Comparison of ENCODE assay signal across 15 mouse cellular contexts in the genomic region with DNA sequence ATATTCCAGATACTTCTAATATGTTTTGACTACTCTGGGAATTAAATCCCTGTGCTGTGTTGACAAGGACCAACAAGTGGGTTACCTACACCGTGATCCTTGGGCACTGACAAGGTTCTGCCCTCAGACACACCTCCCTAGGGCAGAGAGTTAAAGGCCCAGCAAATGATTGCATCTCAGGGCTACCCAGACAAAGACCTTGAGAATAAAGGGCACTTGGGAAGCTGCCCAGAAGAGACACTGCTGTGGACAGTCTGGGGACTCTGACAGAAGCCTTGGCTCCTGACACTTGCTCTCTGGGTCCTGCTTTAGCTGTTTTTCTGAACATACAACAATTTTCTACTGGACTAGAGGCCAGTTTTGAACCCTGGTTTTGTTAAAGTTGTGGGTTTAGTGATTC. TPM values are rescaled to one million over a fixed set of nuclear protein-coding genes. Genes with fewer than 3 reads are reported as not detected.
DNase-seq lines count a peak whose midpoint lies in the region; ATAC-seq lines count a peak whose summit lies in the region.
"Had no signal": no experiment of that assay in that cellular context is flagged by ENCODE, and none has a peak within 500 bp of the region (broad histone marks: within the 10 kb centered on the region; RNA-seq: fewer than 3 reads in every experiment).

No protein-coding gene starts in this region.

- H3K27me3 ChIP-seq in kidney, embryonic 15.5 days = no peaks in the 10 kb centered on the region
- H3K27me3 ChIP-seq: midbrain, embryonic 13.5 days had no signal

- WGBS in kidney, embryonic 15.5 days = 10% methylated on average over 1 of the region's 1 CpGs

- H3K4me3 ChIP-seq in kidney, embryonic 15.5 days (replicated peaks) = no peak overlapping the region
- H3K4me3 ChIP-seq: midbrain, embryonic 13.5 days had no signal

- DNase-seq in spleen, postnatal 4 days (ENCODE audit: low spot score in 2 of 2) = peak; percentile 5 to 38
- DNase-seq in spleen, postnatal 36 days (ENCODE audit: low spot score in 2 of 2) = no peak
- peak; percentile 85 to 86 for DNase-seq in adrenal gland, postnatal 36 days
- DNase-seq in lung, postnatal 25 days (ENCODE audit: low spot score) = no peak
- no peak for DNase-seq in layer of hippocampus, postnatal 36 days
- DNase-seq in right cerebral cortex, postnatal 14 days = no peak
- DNase-seq: cerebellum, adult 2 months; heart, adult 18-20 months; lung, postnatal 36 days; right cerebral cortex, postnatal 25 days had no signal

- H3K36me3 ChIP-seq in kidney, embryonic 15.5 days = no peaks in the 10 kb centered on the region
- H3K36me3 ChIP-seq: midbrain, embryonic 13.5 days had no signal

- no peak overlapping the region for H3K9ac ChIP-seq in kidney, embryonic 15.5 days
- H3K9ac ChIP-seq: hindbrain, embryonic 14.5 days; midbrain, embryonic 13.5 days had no signal

- no peak for ATAC-seq in kidney, embryonic 15.5 days (replicated peaks; ENCODE audit: low FRiP score)
- ATAC-seq: forebrain, embryonic 16.5 days; intestine, embryonic 16.5 days; midbrain, embryonic 13.5 days had no signal

- peaks cover 50% of the 10 kb centered on the region for H3K4me1 ChIP-seq in kidney, embryonic 15.5 days

- H3K4me2 ChIP-seq in kidney, embryonic 15.5 days = no peak overlapping the region
- H3K4me2 ChIP-seq: hindbrain, embryonic 14.5 days; midbrain, embryonic 13.5 days had no signal

- H3K27ac ChIP-seq in kidney, embryonic 15.5 days = peak overlapping the region; percentile 67
- H3K27ac ChIP-seq: hindbrain, embryonic 14.5 days; midbrain, embryonic 13.5 days had no signal

- H3K9me3 ChIP-seq in kidney, embryonic 15.5 days (replicated peaks) = no peaks in the 10 kb centered on the region
- H3K9me3 ChIP-seq: midbrain, embryonic 13.5 days had no signal

RNA-seq across cellular contexts. Expression of gene Lpin2, which starts 27.1 kb away (rescaled TPM):
- 10 to 100 TPM; 38.1 to 39.7 TPM for total RNA-seq in adrenal gland, postnatal 36 days (2021)
- 70.7 and 75.3 TPM in 2 replicates for polyA plus RNA-seq in kidney, embryonic 15.5 days (2015; fragmentation: Nextera tagmentation; extraction: Ambion mirVana)
- total RNA-seq in layer of hippocampus, postnatal 36 days (2021) = 100 to 1,000 TPM; 103 to 118 TPM

Comparison
In these comparisons a context has a peak if more than half of its experiments do, and no peak if none do; other contexts are left out.
1. DNase-seq: peak in spleen, postnatal 4 days (2 of 2) and adrenal gland, postnatal 36 days (2 of 2); none in spleen, postnatal 36 days (0 of 2), lung, postnatal 25 days (single experiment), layer of hippocampus, postnatal 36 days (0 of 2) and right cerebral cortex, postnatal 14 days (single experiment).